24 mouse cellular contexts compared by ENCODE assay signal in genomic region chr12:5805731-5806130, GRCm38 (mm10).
"Had no signal": no experiment of that assay in that cellular context is flagged by ENCODE, and none has a peak within 500 bp of the region (broad histone marks: within the 10 kb centered on the region; RNA-seq: fewer than 3 reads in every experiment).

No protein-coding gene starts in this region.

- DNase-seq: gastrocnemius, postnatal 14 days; gastrocnemius, postnatal 36 days; heart, postnatal 10 days; heart, postnatal 4 days; kidney, adult 18-20 months; kidney, adult 8-10 months; kidney, postnatal 10 days; kidney, postnatal 25 days; kidney, postnatal 4 days; liver had no signal

- H3K4me3 ChIP-seq: heart, embryonic 10.5 days; heart, embryonic 12.5 days; hindbrain, embryonic 10.5 days; hindbrain, embryonic 12.5 days; intestine, embryonic 15.5 days; layer of hippocampus, adult 2 months; left cerebral cortex, adult 2 months; limb, embryonic 10.5 days; limb, embryonic 12.5 days; liver, embryonic 12.5 days had no signal

- H3K9ac ChIP-seq: heart, embryonic 12.5 days; hindbrain, embryonic 12.5 days; hindbrain, embryonic 14.5 days; intestine, embryonic 15.5 days; limb, embryonic 12.5 days; liver, embryonic 12.5 days had no signal

- H3K36me3 ChIP-seq: heart, embryonic 10.5 days; heart, embryonic 12.5 days; hindbrain, embryonic 10.5 days; hindbrain, embryonic 12.5 days; intestine, embryonic 15.5 days; limb, embryonic 10.5 days; limb, embryonic 12.5 days; liver, embryonic 12.5 days had no signal

- H3K4me2 ChIP-seq: heart, embryonic 12.5 days; hindbrain, embryonic 12.5 days; hindbrain, embryonic 14.5 days; intestine, embryonic 15.5 days; limb, embryonic 12.5 days; liver, embryonic 12.5 days had no signal

- H3K9me3 ChIP-seq: heart, embryonic 10.5 days; heart, embryonic 12.5 days; hindbrain, embryonic 10.5 days; hindbrain, embryonic 12.5 days; intestine, embryonic 15.5 days; limb, embryonic 10.5 days; limb, embryonic 12.5 days had no signal

- H3K4me1 ChIP-seq: liver, embryonic 12.5 days had no signal

- H3K27ac ChIP-seq: heart, embryonic 10.5 days; hindbrain, embryonic 10.5 days; hindbrain, embryonic 12.5 days; hindbrain, embryonic 14.5 days; intestine, embryonic 15.5 days; layer of hippocampus, adult 2 months; left cerebral cortex, adult 2 months; limb, embryonic 10.5 days; limb, embryonic 12.5 days; liver, embryonic 12.5 days had no signal

- H3K27me3 ChIP-seq: heart, embryonic 12.5 days; hindbrain, embryonic 12.5 days; intestine, embryonic 15.5 days; limb, embryonic 12.5 days; liver, embryonic 12.5 days had no signal

- ATAC-seq: hindbrain, embryonic 16.5 days; inflammation-experienced regulatory T-cells, adult 6 months; intestine, embryonic 15.5 days; intestine, postnatal 0 days; liver, embryonic 12.5 days had no signal
